Comparison of ENCODE assay signal across 14 mouse cellular contexts in genomic region chr14:73631511-73631910, GRCm38 (mm10). TPM values are rescaled to one million over a fixed set of nuclear protein-coding genes. Genes with fewer than 3 reads are reported as not detected.
A peak's percentile ranks its signal among the peaks of the same experiment; 100 is the strongest.
DNase-seq lines count a peak whose midpoint lies in the region.
"Had no signal": no experiment of that assay in that cellular context is flagged by ENCODE, and none has a peak within 500 bp of the region (broad histone marks: within the 10 kb centered on the region; RNA-seq: fewer than 3 reads in every experiment).

No protein-coding gene starts in this region.

- peak; percentile 75 for DNase-seq in kidney, adult 11 months
- no peak for DNase-seq in kidney, postnatal 4 days
- DNase-seq in gastrocnemius, adult 8-10 months (ENCODE audit: low spot score in 2 of 2): peak; percentile 14 to 42
- peak; percentile 67 to 83 for DNase-seq in heart, adult 9 months (ENCODE audit: low spot score in 2 of 2)
- DNase-seq in kidney, postnatal 36 days: peak; percentile 71 to 76
- no peak for DNase-seq in right cerebral cortex, adult 18-20 months
- no peak for DNase-seq in T-cell, adult 2 months (ENCODE audit: low spot score)
- DNase-seq: cerebellum, adult 18-20 months; embryo, embryonic 11 days; lung, adult 2 months; right cerebral cortex, postnatal 14 days had no signal

RNA-seq across cellular contexts. Expression of gene Gm21750, which starts 29.5 kb away (rescaled TPM):
- not detected for total RNA-seq in gastrocnemius, adult 8-10 months (2022)
- total RNA-seq: CH12.LX; layer of hippocampus, postnatal 14 days; megakaryocyte, adult 5-6 weeks had no signal

Comparison
In these comparisons a context has a peak if more than half of its experiments do, and no peak if none do; other contexts are left out.
1. DNase-seq: peak in kidney, adult 11 months (single experiment), gastrocnemius, adult 8-10 months (2 of 2), heart, adult 9 months (2 of 2) and kidney, postnatal 36 days (2 of 2); none in kidney, postnatal 4 days (0 of 2), right cerebral cortex, adult 18-20 months (single experiment) and T-cell, adult 2 months (single experiment).